Mouse (Mus musculus): Measurements from ENCODE around the gene Nprl2.
A peak's percentile ranks its signal among the peaks of the same experiment; 100 is the strongest.

Gene Nprl2

GRCm38 (mm10) chr9:107577871-107578270, 35.8 kb downstream of the Nprl2 start:
- no peak for DNase-seq (ENCODE audit: low spot score)

GRCm38 (mm10) chr9:107578587-107578986, 36.6 kb downstream of the Nprl2 start, which contains the start of gene Naa80:
Gene Naa80, plus strand, starts transcription at chr9:107578887.
- DNase-seq (ENCODE audit: low spot score), result no peak

- DNase-seq (ENCODE audit: low spot score), result no peak
Observed at GRCm38 (mm10) chr9:107579023-107579900, 37.2 kb downstream of the Nprl2 start.

GRCm38 (mm10) chr9:107580501-107581317, 38.7 kb downstream of the Nprl2 start, which contains the start of gene Hyal3:
Gene Hyal3, plus strand, starts transcription at chr9:107580818.
- DNase-seq (ENCODE audit: low spot score), result peak; percentile 82

GRCm38 (mm10) chr9:107581584-107581983, 39.6 kb downstream of the Nprl2 start:
- DNase-seq (ENCODE audit: low spot score), result no peak

GRCm38 (mm10) chr9:107582509-107583062, 40.6 kb downstream of the Nprl2 start:
- DNase-seq (ENCODE audit: low spot score), result no peak

GRCm38 (mm10) chr9:107583174-107583573, 41.1 kb downstream of the Nprl2 start:
- no peak for DNase-seq (ENCODE audit: low spot score)

GRCm38 (mm10) chr9:107586504-107586903, 44.5 kb downstream of the Nprl2 start:
- DNase-seq (ENCODE audit: low spot score), result no peak

GRCm38 (mm10) chr9:107586974-107587832, 45.2 kb downstream of the Nprl2 start, which contains the start of gene Ifrd2:
Gene Ifrd2, plus strand, starts transcription at chr9:107587642.
- peak; percentile 97 for DNase-seq (ENCODE audit: low spot score)

- DNase-seq (ENCODE audit: low spot score), result no peak
Observed at GRCm38 (mm10) chr9:107587833-107588639, 46.0 kb downstream of the Nprl2 start.

GRCm38 (mm10) chr9:107590058-107590772, 48.2 kb downstream of the Nprl2 start:
- DNase-seq (ENCODE audit: low spot score), result no peak

- DNase-seq (ENCODE audit: low spot score), result no peak
Observed at GRCm38 (mm10) chr9:107590773-107591060, 48.7 kb downstream of the Nprl2 start.

- no peak for DNase-seq (ENCODE audit: low spot score)
Observed at GRCm38 (mm10) chr9:107593101-107593976, 51.3 kb downstream of the Nprl2 start.

- DNase-seq (ENCODE audit: low spot score), result no peak
Observed at GRCm38 (mm10) chr9:107594281-107595062, 52.4 kb downstream of the Nprl2 start.
